In genomic region chr6:99824808-99825207, GRCm38 (mm10) we compare ENCODE assay signal across 11 mouse cellular contexts.
A peak's percentile ranks its signal among the peaks of the same experiment; 100 is the strongest.
DNase-seq lines count a peak whose midpoint lies in the region; ATAC-seq and TF ChIP-seq lines count a peak whose summit lies in the region.
"Had no signal": no experiment of that assay in that cellular context is flagged by ENCODE, and none has a peak within 500 bp of the region (broad histone marks: within the 10 kb centered on the region; RNA-seq: fewer than 3 reads in every experiment).

No protein-coding gene starts in this region.

- H3K36me3 ChIP-seq in lung, embryonic 16.5 days (ENCODE audit: control insufficient read depth, insufficient read depth, low read length) = no peaks in the 10 kb centered on the region
- H3K36me3 ChIP-seq in forebrain, postnatal 0 days (ENCODE audit: insufficient read depth) = no peaks in the 10 kb centered on the region
- no peaks in the 10 kb centered on the region for H3K36me3 ChIP-seq in midbrain, embryonic 15.5 days (replicated peaks)
- H3K36me3 ChIP-seq: embryonic facial prominence, embryonic 12.5 days; heart, embryonic 10.5 days had no signal

- no peak overlapping the region for H3K4me2 ChIP-seq in lung, embryonic 16.5 days (ENCODE audit: low read depth, low read length)
- H3K4me2 ChIP-seq in forebrain, postnatal 0 days (ENCODE audit: low read depth) = no peak overlapping the region
- no peak overlapping the region for H3K4me2 ChIP-seq in midbrain, embryonic 15.5 days
- H3K4me2 ChIP-seq: embryonic facial prominence, embryonic 12.5 days had no signal

- H3K4me3 ChIP-seq in lung, embryonic 16.5 days (ENCODE audit: low read length) = no peak overlapping the region
- no peak overlapping the region for H3K4me3 ChIP-seq in forebrain, postnatal 0 days (ENCODE audit: low read depth, low read length)
- H3K4me3 ChIP-seq in midbrain, embryonic 15.5 days = no peak overlapping the region
- H3K4me3 ChIP-seq: embryonic facial prominence, embryonic 12.5 days; heart, embryonic 10.5 days had no signal

- no peaks in the 10 kb centered on the region for H3K9me3 ChIP-seq in lung, embryonic 16.5 days (ENCODE audit: control insufficient read depth, low read length)
- no peaks in the 10 kb centered on the region for H3K9me3 ChIP-seq in forebrain, postnatal 0 days (ENCODE audit: low read length)
- H3K9me3 ChIP-seq in midbrain, embryonic 15.5 days = no peaks in the 10 kb centered on the region
- H3K9me3 ChIP-seq: embryonic facial prominence, embryonic 12.5 days; heart, embryonic 10.5 days had no signal

- no peaks in the 10 kb centered on the region for H3K27me3 ChIP-seq in lung, embryonic 16.5 days (ENCODE audit: control insufficient read depth, insufficient read depth, low read depth, low read length)
- H3K27me3 ChIP-seq in forebrain, postnatal 0 days (ENCODE audit: insufficient read depth, low read length) = no peaks in the 10 kb centered on the region
- no peaks in the 10 kb centered on the region for H3K27me3 ChIP-seq in midbrain, embryonic 15.5 days (replicated peaks)
- H3K27me3 ChIP-seq: embryonic facial prominence, embryonic 12.5 days had no signal

- peak; percentile 15; the same call in 1 of the 2 replicates for ATAC-seq in lung, embryonic 16.5 days (ENCODE audit: low read depth)
- ATAC-seq in forebrain, postnatal 0 days = peak; percentile 72
- peak; percentile 71 for ATAC-seq in midbrain, embryonic 15.5 days (replicated peaks)

- 39% methylated on average over 6 of the region's 6 CpGs for WGBS in lung, embryonic 16.5 days
- WGBS in forebrain, postnatal 0 days = 34% methylated on average over 6 of the region's 6 CpGs
- WGBS in midbrain, embryonic 15.5 days = 22% methylated on average over 6 of the region's 6 CpGs

- H3K27ac ChIP-seq in lung, embryonic 16.5 days (ENCODE audit: low read length) = no peak overlapping the region
- no peak overlapping the region for H3K27ac ChIP-seq in forebrain, postnatal 0 days (ENCODE audit: low read depth, low read length)
- H3K27ac ChIP-seq in midbrain, embryonic 15.5 days = 0 out of 2 replicates have a peak overlapping the region, but pooled peaks have one; percentile 35
- H3K27ac ChIP-seq: embryonic facial prominence, embryonic 12.5 days; heart, embryonic 10.5 days had no signal

- TF ChIP-seq CTCF in forebrain, postnatal 0 days (IDR thresholded peaks at IDR 0.05; ENCODE audit: low read depth) = no peak

- no peak overlapping the region for H3K9ac ChIP-seq in lung, embryonic 16.5 days (ENCODE audit: low read length)
- no peak overlapping the region for H3K9ac ChIP-seq in forebrain, postnatal 0 days
- H3K9ac ChIP-seq in midbrain, embryonic 15.5 days = no peak overlapping the region
- H3K9ac ChIP-seq: embryonic facial prominence, embryonic 12.5 days had no signal

- no peak for DNase-seq in lung, postnatal 36 days
- peak; percentile 35 for DNase-seq in forebrain, postnatal 0 days
- peak; percentile 13 to 39 for DNase-seq in kidney, adult 8-10 months
- DNase-seq in thymus, postnatal 0 days (ENCODE audit: low spot score) = no peak
- DNase-seq in frontal cortex, postnatal 25 days (ENCODE audit: low spot score in 2 of 2) = no peak
- no peak for DNase-seq in cerebellum, adult 9-11 months
- DNase-seq: cerebellum, adult 2 months had no signal

- peaks cover 6% of the 10 kb centered on the region; the same call in 1 of the 2 replicates for H3K4me1 ChIP-seq in lung, embryonic 16.5 days (replicated peaks; ENCODE audit: control insufficient read depth, insufficient read depth, low read length)
- no peaks in the 10 kb centered on the region for H3K4me1 ChIP-seq in forebrain, postnatal 0 days (ENCODE audit: insufficient read depth)
- H3K4me1 ChIP-seq in midbrain, embryonic 15.5 days = peaks cover 16% of the 10 kb centered on the region
- H3K4me1 ChIP-seq: heart, embryonic 10.5 days had no signal

Comparison
In these comparisons a context has a peak if more than half of its experiments do, and no peak if none do; other contexts are left out.
1. ATAC-seq: peak in every context shown above with its lines; median percentile 72 in forebrain, postnatal 0 days; 71 in midbrain, embryonic 15.5 days; 15 in lung, embryonic 16.5 days.
2. DNase-seq: peak in forebrain, postnatal 0 days (single experiment) and kidney, adult 8-10 months (2 of 2); none in lung, postnatal 36 days (single experiment), thymus, postnatal 0 days (single experiment), frontal cortex, postnatal 25 days (0 of 2) and cerebellum, adult 9-11 months (single experiment).